Mouse (Mus musculus): Measurements from ENCODE around the gene Gm49027. TPM values are rescaled to one million over a fixed set of nuclear protein-coding genes. Genes with fewer than 3 reads are reported as not detected.
A peak's percentile ranks its signal among the peaks of the same experiment; 100 is the strongest.

Gm49027 gene
- polyA plus RNA-seq, 1 experiment from 2014 or later = 11.2 TPM

DNA sequence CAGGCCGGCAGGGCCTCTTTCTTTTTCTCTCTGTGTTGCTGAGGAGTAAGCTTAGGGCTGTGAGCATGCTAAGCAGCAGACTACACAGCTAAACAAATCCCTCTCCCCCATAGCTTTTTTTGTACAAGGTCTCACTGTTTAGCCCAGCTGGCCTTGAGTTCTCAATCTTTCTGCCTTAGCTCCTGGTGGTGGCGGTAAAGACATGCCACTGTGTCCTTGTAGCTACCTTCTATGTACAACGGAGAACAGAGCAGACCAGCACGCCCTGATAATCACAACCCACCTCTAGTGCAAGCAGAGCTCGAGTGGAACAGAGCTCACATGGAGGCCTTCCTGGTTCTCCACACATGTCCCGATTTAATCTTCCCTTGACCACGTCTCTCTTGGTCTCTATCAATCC is 3.4 kb upstream of the Gm49027 start:
- no peak for ATAC-seq
- Histone ChIP-seq H3K36me3 (ENCODE audit: control insufficient read depth, insufficient read depth, low read length) (peaks cover 9% of the 10 kb centered on the region), H3K4me3 (ENCODE audit: low read length) (no peak overlapping the region)

DNA sequence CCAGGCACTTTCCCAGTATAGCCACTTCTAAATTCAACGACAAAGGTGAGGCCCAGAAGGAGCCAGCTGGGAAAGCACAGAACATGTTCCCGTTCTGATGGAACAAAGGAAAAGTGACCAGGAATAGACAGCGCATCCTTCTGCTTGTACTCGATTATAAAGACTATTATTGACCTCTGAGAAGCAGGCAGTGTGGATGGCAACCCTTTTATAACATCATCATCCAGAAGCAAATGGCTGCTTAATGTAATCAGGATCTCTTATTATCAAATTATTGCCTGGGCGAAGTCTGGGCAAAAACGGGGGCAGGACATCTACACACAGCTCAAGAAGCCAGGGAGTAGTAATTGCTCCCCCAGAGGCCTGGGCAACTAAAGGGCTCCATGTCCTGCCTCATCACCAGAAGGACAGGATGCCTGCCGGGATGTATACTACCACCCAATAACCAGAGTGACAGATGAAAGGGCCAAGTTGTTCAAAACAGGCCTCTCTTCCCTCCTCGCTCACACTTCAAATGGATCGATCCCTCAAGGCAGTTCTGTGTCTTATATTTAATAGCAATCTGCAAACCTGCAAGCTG is 718 bp upstream of the Gm49027 start:
- Histone ChIP-seq H3K27ac (ENCODE audit: low read length) (no peak overlapping the region), H3K4me2 (ENCODE audit: low read depth, low read length) (no peak overlapping the region), H3K27me3 (replicated peaks; ENCODE audit: control insufficient read depth, insufficient read depth, low read length) (no peaks in the 10 kb centered on the region), H3K9ac (ENCODE audit: low read depth, low read length) (no peak overlapping the region), H3K4me3 (ENCODE audit: low read length) (no peak overlapping the region), H3K36me3 (ENCODE audit: control insufficient read depth, insufficient read depth, low read length) (no peaks in the 10 kb centered on the region; the same call in 1 of the 2 replicates), H3K4me1 (ENCODE audit: control insufficient read depth, insufficient read depth, low read length) (peaks cover 11% of the 10 kb centered on the region; the same call in 1 of the 2 replicates), H3K9me3 (ENCODE audit: control insufficient read depth, low read length) (no peaks in the 10 kb centered on the region)
- ATAC-seq = no peak
- WGBS = 90% methylated on average over 9 of the region's 9 CpGs

More for the DNA sequence above, 3.4 kb upstream of the Gm49027 start:
- Histone ChIP-seq H3K27ac (ENCODE audit: low read length) (no peak overlapping the region), H3K9me3 (ENCODE audit: control insufficient read depth, low read length) (no peaks in the 10 kb centered on the region), H3K9ac (ENCODE audit: low read depth, low read length) (no peak overlapping the region), H3K4me2 (ENCODE audit: low read depth, low read length) (no peak overlapping the region), H3K27me3 (replicated peaks; ENCODE audit: control insufficient read depth, insufficient read depth, low read length) (no peaks in the 10 kb centered on the region), H3K4me1 (ENCODE audit: control insufficient read depth, insufficient read depth, low read length) (0 out of 2 replicates have a peak, but pooled peaks cover 3% of the 10 kb centered on the region)
- 68% methylated on average over 7 of the region's 7 CpGs for WGBS

DNA sequence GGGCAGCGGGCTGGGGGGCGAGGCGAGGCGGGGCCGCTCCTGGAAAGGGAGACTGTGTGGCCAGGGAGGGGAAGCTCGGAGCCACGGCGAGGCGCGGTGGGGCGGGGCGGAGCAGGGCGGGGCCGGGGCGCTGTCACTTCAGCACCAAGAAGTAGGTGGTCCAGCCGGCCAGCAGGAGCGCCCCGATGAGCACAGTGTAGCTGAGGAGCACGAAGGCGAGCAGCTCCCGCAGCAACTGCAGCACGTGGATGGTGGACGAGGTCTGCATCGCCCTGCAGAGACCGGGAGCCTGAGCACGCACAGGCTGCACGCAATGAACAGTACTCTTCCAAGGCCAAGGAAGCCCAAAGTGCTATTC is 916 bp downstream of the Gm49027 start:
- Histone ChIP-seq H3K27ac (ENCODE audit: low read length) (no peak overlapping the region), H3K9me3 (ENCODE audit: control insufficient read depth, low read length) (no peaks in the 10 kb centered on the region), H3K27me3 (replicated peaks; ENCODE audit: control insufficient read depth, insufficient read depth, low read length) (no peaks in the 10 kb centered on the region), H3K4me2 (ENCODE audit: low read depth, low read length) (peak overlapping the region; percentile 64), H3K36me3 (ENCODE audit: control insufficient read depth, insufficient read depth, low read length) (no peaks in the 10 kb centered on the region), H3K4me1 (ENCODE audit: control insufficient read depth, insufficient read depth, low read length) (peaks cover 11% of the 10 kb centered on the region; the same call in 1 of the 2 replicates), H3K4me3 (ENCODE audit: low read length) (peak overlapping the region; percentile 86), H3K9ac (ENCODE audit: low read depth, low read length) (peak overlapping the region; percentile 41)
- 0% methylated on average over 24 of the region's 27 CpGs for WGBS
- ATAC-seq = peak; percentile 97

DNA sequence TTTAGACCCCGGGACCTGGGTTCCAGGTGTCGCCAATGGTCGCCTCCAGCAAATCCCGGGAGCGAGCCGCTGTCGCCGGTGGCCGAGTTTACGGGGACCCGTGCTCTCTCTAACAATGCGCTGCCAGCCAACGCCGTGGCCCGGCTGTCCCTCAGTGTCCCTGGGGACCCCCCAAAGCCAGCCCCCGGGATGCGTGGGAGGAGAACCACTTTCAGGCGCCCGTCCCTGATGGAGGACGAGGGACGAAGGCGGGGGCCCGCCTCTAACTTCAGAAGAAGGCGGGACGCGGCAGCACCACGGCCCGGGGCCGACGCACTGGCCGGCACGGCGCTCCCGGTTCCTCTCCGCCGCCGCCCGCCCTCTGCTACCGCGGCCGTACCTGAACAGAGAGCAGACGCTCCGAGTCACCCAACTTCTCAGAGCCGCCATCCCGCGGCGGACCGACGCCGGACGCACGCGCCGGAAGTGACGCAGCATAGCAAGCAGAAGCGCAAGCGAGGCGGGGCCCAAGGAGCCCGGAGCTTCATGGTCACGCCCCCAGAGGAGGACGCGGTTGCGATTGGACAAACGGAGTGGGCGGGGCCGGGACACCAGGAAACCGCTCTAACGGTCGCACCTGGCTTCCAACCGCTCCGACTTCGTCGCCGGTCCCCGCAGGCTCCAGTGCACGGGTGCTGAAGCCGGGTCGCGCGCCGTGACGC is 1.4 kb downstream of the Gm49027 start, which contains the start of gene Diablo:
Gene Diablo, minus strand, starts transcription at position 485 of the 701 bp plus-strand sequence.
- H3K4me2 ChIP-seq (ENCODE audit: low read depth, low read length) = peak within 1 kb of the TSS; percentile 95
- peak within 1 kb of the TSS; percentile 81 for H3K9ac ChIP-seq (ENCODE audit: low read depth, low read length)
- peaks cover 11% of the 10 kb centered on the region; the same call in 1 of the 2 replicates for H3K4me1 ChIP-seq (ENCODE audit: control insufficient read depth, insufficient read depth, low read length)
- H3K27me3 ChIP-seq (replicated peaks; ENCODE audit: control insufficient read depth, insufficient read depth, low read length) = no peaks in the 10 kb centered on the region
- H3K4me3 ChIP-seq (ENCODE audit: low read length) = peak within 1 kb of the TSS; percentile 86
- H3K27ac ChIP-seq (ENCODE audit: low read length) = no peak within 1 kb of the TSS
- peak; percentile 99 for ATAC-seq
- H3K9me3 ChIP-seq (ENCODE audit: control insufficient read depth, low read length) = no peaks in the 10 kb centered on the region
- no peaks in the 10 kb centered on the region for H3K36me3 ChIP-seq (ENCODE audit: control insufficient read depth, insufficient read depth, low read length)
- WGBS = under 1% methylated on average over 80 of the region's 82 CpGs

DNA sequence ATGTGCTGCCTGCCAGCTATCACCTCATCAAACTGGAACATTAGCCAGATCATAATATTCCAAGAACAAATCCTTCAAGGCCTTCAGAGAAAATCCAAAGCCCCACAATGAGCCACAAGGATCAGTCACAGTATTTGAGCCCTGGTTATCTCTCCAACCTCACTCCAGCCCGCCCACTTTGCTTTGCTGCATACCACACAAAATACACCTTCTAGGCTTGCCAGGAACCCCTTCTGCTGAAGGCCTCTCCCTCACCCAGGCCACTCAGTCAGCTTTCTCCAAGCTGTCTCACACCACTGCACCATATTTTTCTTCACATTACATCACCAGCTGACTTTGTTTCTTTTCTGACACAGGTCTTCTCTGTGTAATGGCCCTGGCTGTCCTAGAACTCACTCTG is 3.1 kb downstream of the Gm49027 start:
- no peak for ATAC-seq
- Histone ChIP-seq H3K4me2 (ENCODE audit: low read depth, low read length) (no peak overlapping the region), H3K9ac (ENCODE audit: low read depth, low read length) (no peak overlapping the region), H3K4me3 (ENCODE audit: low read length) (no peak overlapping the region), H3K4me1 (ENCODE audit: control insufficient read depth, insufficient read depth, low read length) (peaks cover 11% of the 10 kb centered on the region; the same call in 1 of the 2 replicates), H3K9me3 (ENCODE audit: control insufficient read depth, low read length) (no peaks in the 10 kb centered on the region), H3K36me3 (ENCODE audit: control insufficient read depth, insufficient read depth, low read length) (no peaks in the 10 kb centered on the region), H3K27me3 (replicated peaks; ENCODE audit: control insufficient read depth, insufficient read depth, low read length) (no peaks in the 10 kb centered on the region), H3K27ac (ENCODE audit: low read length) (no peak overlapping the region)
- 78% methylated on average over 1 of the region's 1 CpGs for WGBS

DNA sequence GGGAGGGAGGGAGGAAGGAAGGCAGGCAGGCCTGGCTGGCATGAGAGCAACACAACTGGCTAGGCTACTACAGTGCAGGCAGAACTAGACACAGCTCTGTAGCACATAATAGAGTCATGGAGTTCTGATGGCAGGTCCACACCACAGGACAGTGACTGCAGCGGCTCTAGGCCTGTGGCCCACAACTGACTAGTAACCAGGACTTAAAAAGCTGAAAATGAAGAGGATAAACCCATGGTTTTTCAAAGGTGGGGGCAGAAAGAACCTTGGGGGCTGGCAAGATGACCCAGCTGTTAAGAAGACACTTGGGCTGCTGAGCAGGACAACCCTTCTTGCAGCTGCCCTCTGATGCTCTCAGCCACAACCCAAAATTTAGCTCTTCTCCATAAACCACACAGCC is 3.7 kb downstream of the Gm49027 start:
- H3K27me3 ChIP-seq (replicated peaks; ENCODE audit: control insufficient read depth, insufficient read depth, low read length) = no peaks in the 10 kb centered on the region
- no peak for ATAC-seq
- 88% methylated on average over 1 of the region's 1 CpGs for WGBS
- H3K9ac ChIP-seq (ENCODE audit: low read depth, low read length) = no peak overlapping the region
- no peaks in the 10 kb centered on the region for H3K36me3 ChIP-seq (ENCODE audit: control insufficient read depth, insufficient read depth, low read length)
- no peaks in the 10 kb centered on the region for H3K9me3 ChIP-seq (ENCODE audit: control insufficient read depth, low read length)
- H3K27ac ChIP-seq (ENCODE audit: low read length) = no peak overlapping the region
- H3K4me1 ChIP-seq (ENCODE audit: control insufficient read depth, insufficient read depth, low read length) = peaks cover 11% of the 10 kb centered on the region; the same call in 1 of the 2 replicates
- no peak overlapping the region for H3K4me2 ChIP-seq (ENCODE audit: low read depth, low read length)
- H3K4me3 ChIP-seq (ENCODE audit: low read length) = no peak overlapping the region

DNA sequence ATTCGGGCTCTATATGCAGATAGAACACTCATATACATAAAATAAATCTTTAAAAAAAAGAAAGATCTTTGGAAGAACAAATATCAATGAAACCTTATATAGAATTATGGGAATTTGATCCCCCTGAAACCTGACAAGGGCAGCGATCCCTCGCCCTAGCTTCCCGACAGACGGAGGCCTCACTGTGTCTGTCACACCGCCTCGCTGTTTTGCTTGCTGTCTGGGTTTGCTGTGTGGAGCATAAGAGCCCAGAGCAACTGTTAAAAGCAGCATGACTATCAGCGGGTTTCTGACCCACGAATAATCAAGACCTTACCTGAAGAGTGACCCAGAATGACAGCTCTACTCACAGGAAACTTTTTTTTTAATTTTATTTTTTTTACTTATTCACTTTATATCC is 4.6 kb downstream of the Gm49027 start:
- H3K4me1 ChIP-seq (ENCODE audit: control insufficient read depth, insufficient read depth, low read length) = peaks cover 11% of the 10 kb centered on the region; the same call in 1 of the 2 replicates
- H3K9me3 ChIP-seq (ENCODE audit: control insufficient read depth, low read length) = no peaks in the 10 kb centered on the region
- H3K9ac ChIP-seq (ENCODE audit: low read depth, low read length) = no peak overlapping the region
- no peak overlapping the region for H3K4me2 ChIP-seq (ENCODE audit: low read depth, low read length)
- no peaks in the 10 kb centered on the region for H3K27me3 ChIP-seq (replicated peaks; ENCODE audit: control insufficient read depth, insufficient read depth, low read length)
- WGBS = 89% methylated on average over 9 of the region's 9 CpGs
- no peaks in the 10 kb centered on the region for H3K36me3 ChIP-seq (ENCODE audit: control insufficient read depth, insufficient read depth, low read length)
- no peak overlapping the region for H3K4me3 ChIP-seq (ENCODE audit: low read length)
- ATAC-seq = no peak
- no peak overlapping the region for H3K27ac ChIP-seq (ENCODE audit: low read length)

DNA sequence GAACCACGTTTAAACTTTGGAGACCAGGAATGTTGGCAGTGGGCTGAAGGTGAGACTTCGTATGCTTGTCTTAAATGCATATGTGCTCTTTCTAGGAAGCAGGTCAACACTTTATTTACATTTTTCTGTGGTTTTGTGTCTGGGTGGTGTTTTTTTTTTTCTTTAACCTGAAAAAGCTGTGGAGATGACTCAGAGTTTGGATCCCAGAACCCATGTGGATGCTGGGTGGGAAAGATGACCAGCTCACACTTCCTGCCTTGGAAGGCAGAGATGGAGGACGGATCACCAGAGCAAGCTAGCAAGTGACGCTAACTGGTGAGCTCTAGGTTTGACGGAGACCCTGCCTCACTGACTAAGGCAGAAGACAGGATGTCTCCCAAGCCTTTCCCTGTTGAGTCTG is 10.4 kb downstream of the Gm49027 start:
- H3K36me3 ChIP-seq (ENCODE audit: control insufficient read depth, insufficient read depth, low read length) = no peaks in the 10 kb centered on the region
- no peak overlapping the region for H3K4me3 ChIP-seq (ENCODE audit: low read length)
- peaks cover 2% of the 10 kb centered on the region for H3K27me3 ChIP-seq (replicated peaks; ENCODE audit: control insufficient read depth, insufficient read depth, low read length)
- 0 out of 2 replicates have a peak, but pooled peaks cover 4% of the 10 kb centered on the region for H3K4me1 ChIP-seq (ENCODE audit: control insufficient read depth, insufficient read depth, low read length)
- 87% methylated on average over 5 of the region's 5 CpGs for WGBS
- no peak overlapping the region for H3K4me2 ChIP-seq (ENCODE audit: low read depth, low read length)
- H3K27ac ChIP-seq (ENCODE audit: low read length) = no peak overlapping the region
- H3K9ac ChIP-seq (ENCODE audit: low read depth, low read length) = no peak overlapping the region
- no peaks in the 10 kb centered on the region for H3K9me3 ChIP-seq (ENCODE audit: control insufficient read depth, low read length)
- no peak for ATAC-seq

DNA sequence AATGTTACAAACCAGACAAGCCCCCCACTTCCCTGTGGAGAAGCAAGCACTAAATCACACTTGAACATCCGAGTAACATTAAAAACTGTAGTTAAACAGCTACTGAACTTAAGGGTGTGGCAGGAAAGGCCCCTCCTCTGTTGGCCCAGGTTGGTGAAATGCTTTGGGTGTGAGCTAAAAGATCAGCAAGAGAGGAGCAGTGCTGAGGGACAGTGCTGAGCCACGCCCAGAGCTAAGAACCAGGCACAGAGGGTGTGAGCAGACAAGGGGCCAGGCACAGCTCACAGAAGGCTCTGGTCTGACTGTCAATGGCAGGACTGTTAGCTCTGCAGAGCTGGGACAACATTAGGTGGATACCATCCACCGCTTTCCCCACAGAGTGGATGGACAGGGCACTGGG is 13.2 kb downstream of the Gm49027 start:
- peaks cover 21% of the 10 kb centered on the region for H3K27me3 ChIP-seq (replicated peaks; ENCODE audit: control insufficient read depth, insufficient read depth, low read length)
- H3K9ac ChIP-seq (ENCODE audit: low read depth, low read length) = no peak overlapping the region
- 0 out of 2 replicates have a peak, but pooled peaks have one; percentile 22 for ATAC-seq
- H3K4me2 ChIP-seq (ENCODE audit: low read depth, low read length) = no peak overlapping the region
- 63% methylated on average over 3 of the region's 3 CpGs for WGBS
- H3K9me3 ChIP-seq (ENCODE audit: control insufficient read depth, low read length) = no peaks in the 10 kb centered on the region
- peaks cover 13% of the 10 kb centered on the region for H3K4me1 ChIP-seq (ENCODE audit: control insufficient read depth, insufficient read depth, low read length)
- no peak overlapping the region for H3K27ac ChIP-seq (ENCODE audit: low read length)
- H3K36me3 ChIP-seq (ENCODE audit: control insufficient read depth, insufficient read depth, low read length) = no peaks in the 10 kb centered on the region
- no peak overlapping the region for H3K4me3 ChIP-seq (ENCODE audit: low read length)

Data from intestine, embryonic 16.5 days (tissue).